Mouse (Mus musculus): Measurements from ENCODE around the gene Ptpn1. TPM values are rescaled to one million over a fixed set of nuclear protein-coding genes. Genes with fewer than 3 reads are reported as not detected.

The Ptpn1 gene
- polyA plus RNA-seq, 1 experiment from 2014 or later = 87.3 TPM

- Histone ChIP-seq H3K4me2 (ENCODE audit: low read length) (no peak overlapping the region), H3K9ac (replicated peaks; ENCODE audit: low read depth, low read length) (no peak overlapping the region), H3K36me3 (ENCODE audit: control insufficient read depth, insufficient read depth) (no peaks in the 10 kb centered on the region), H3K4me1 (replicated peaks; ENCODE audit: control insufficient read depth, insufficient read depth, low read length) (no peaks in the 10 kb centered on the region), H3K9me3 (ENCODE audit: control insufficient read depth, low read length) (no peaks in the 10 kb centered on the region), H3K27ac (ENCODE audit: low read length) (no peak overlapping the region), H3K4me3 (replicated peaks; ENCODE audit: low read length) (no peak overlapping the region), H3K27me3 (replicated peaks; ENCODE audit: control insufficient read depth, insufficient read depth, low read length) (no peaks in the 10 kb centered on the region)
- 52% methylated on average over 1 of the region's 1 CpGs for WGBS
- no peak for ATAC-seq
These were observed 12.8 kb upstream of the Ptpn1 start for GRCm38 (mm10) chr2:167919081-167919480.

GRCm38 (mm10) chr2:167920041-167920440 is 11.8 kb upstream of the Ptpn1 start:
- Histone ChIP-seq H3K4me2 (ENCODE audit: low read length) (no peak overlapping the region), H3K9ac (replicated peaks; ENCODE audit: low read depth, low read length) (no peak overlapping the region), H3K27ac (ENCODE audit: low read length) (no peak overlapping the region), H3K4me1 (replicated peaks; ENCODE audit: control insufficient read depth, insufficient read depth, low read length) (peaks cover 6% of the 10 kb centered on the region), H3K27me3 (replicated peaks; ENCODE audit: control insufficient read depth, insufficient read depth, low read length) (no peaks in the 10 kb centered on the region), H3K9me3 (ENCODE audit: control insufficient read depth, low read length) (no peaks in the 10 kb centered on the region), H3K36me3 (ENCODE audit: control insufficient read depth, insufficient read depth) (no peaks in the 10 kb centered on the region), H3K4me3 (replicated peaks; ENCODE audit: low read length) (no peak overlapping the region)
- WGBS = 77% methylated on average over 11 of the region's 11 CpGs
- ATAC-seq = no peak

DNA sequence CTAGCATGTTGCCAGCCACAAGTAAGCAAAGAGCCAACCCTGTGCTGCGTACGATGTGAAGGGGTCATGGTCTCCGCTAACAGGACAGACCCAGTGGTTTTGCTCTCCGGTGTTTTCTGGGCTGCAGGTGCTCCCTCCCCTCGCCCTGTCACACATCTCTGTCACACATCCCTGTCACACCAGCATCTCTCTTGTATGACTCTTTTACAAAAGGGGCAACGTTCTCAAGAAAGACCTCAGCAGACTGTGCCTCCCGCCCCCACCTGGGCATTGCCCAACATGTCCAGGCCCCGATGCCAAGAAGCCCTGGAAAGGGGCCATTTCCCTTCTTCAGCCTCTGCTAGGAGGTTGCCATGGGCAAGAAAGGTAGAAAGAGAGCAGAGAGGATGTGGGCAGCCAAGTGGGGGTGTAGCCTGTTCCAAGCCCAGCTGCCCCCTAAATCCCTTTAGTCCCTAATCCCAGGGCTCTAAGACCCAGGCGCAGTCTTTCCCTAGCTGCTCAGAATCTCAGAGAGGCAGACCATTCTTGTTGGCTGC is 10.8 kb upstream of the Ptpn1 start:
- no peaks in the 10 kb centered on the region for H3K9me3 ChIP-seq (ENCODE audit: control insufficient read depth, low read length)
- 79% methylated on average over 9 of the region's 9 CpGs for WGBS
- H3K4me3 ChIP-seq (replicated peaks; ENCODE audit: low read length) = no peak overlapping the region
- peaks cover 10% of the 10 kb centered on the region for H3K4me1 ChIP-seq (replicated peaks; ENCODE audit: control insufficient read depth, insufficient read depth, low read length)
- no peak overlapping the region for H3K27ac ChIP-seq (ENCODE audit: low read length)
- H3K4me2 ChIP-seq (ENCODE audit: low read length) = no peak overlapping the region
- no peak for ATAC-seq
- no peaks in the 10 kb centered on the region for H3K36me3 ChIP-seq (ENCODE audit: control insufficient read depth, insufficient read depth)
- no peaks in the 10 kb centered on the region for H3K27me3 ChIP-seq (replicated peaks; ENCODE audit: control insufficient read depth, insufficient read depth, low read length)
- no peak overlapping the region for H3K9ac ChIP-seq (replicated peaks; ENCODE audit: low read depth, low read length)

DNA sequence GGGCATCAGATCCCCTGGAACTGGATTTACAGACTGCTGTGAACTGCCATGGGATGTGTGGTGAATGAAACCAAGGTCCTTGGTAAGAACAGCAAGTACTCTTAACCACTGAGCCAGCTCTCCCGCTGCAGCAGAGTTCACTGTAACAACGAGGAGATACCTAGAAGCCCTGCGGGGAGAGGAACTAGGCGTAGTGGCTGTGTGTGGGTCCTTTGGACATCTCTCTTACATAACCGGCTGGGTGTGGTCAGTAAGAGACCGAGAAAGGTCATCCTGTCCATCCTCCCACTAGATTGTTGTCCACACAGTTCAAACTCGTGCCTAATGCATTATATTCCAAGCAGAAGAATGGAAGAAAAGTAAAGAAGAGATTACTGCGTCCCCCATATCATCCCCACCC is 10.0 kb upstream of the Ptpn1 start:
- Histone ChIP-seq H3K4me3 (replicated peaks; ENCODE audit: low read length) (no peak overlapping the region), H3K4me1 (replicated peaks; ENCODE audit: control insufficient read depth, insufficient read depth, low read length) (peaks cover 10% of the 10 kb centered on the region), H3K27me3 (replicated peaks; ENCODE audit: control insufficient read depth, insufficient read depth, low read length) (no peaks in the 10 kb centered on the region), H3K27ac (ENCODE audit: low read length) (no peak overlapping the region), H3K9ac (replicated peaks; ENCODE audit: low read depth, low read length) (no peak overlapping the region), H3K9me3 (ENCODE audit: control insufficient read depth, low read length) (no peaks in the 10 kb centered on the region), H3K36me3 (ENCODE audit: control insufficient read depth, insufficient read depth) (no peaks in the 10 kb centered on the region), H3K4me2 (ENCODE audit: low read length) (no peak overlapping the region)
- ATAC-seq = no peak
- WGBS = 85% methylated on average over 8 of the region's 8 CpGs

DNA sequence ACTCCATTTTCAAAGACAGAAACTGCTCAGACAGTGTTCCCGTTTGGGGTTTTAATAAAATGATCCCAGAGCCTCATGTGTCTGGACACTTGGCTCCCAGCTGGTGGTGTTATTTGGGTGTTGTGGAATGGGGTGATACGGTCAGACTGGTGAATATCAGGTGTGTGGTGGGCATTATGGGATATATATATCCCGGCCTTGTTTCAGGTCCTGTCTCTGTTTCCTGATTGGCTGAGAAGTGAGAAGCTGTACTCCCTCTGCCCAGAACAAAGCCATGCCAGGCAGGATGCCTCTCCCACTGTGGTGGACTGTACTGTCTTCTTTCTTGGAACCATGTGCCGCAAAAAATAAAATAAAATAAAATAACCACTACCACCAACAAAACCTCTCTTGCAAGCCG is 7.8 kb upstream of the Ptpn1 start:
- no peak for ATAC-seq

GRCm38 (mm10) chr2:167924803-167925604 is 6.9 kb upstream of the Ptpn1 start:
- 1% methylated on average over 29 of the region's 29 CpGs for WGBS
- ATAC-seq = peak; percentile 67
- Histone ChIP-seq H3K4me2 (ENCODE audit: low read length) (peak overlapping the region; percentile 85), H3K4me3 (replicated peaks; ENCODE audit: low read length) (peak overlapping the region; percentile 49), H3K9ac (replicated peaks; ENCODE audit: low read depth, low read length) (peak overlapping the region; percentile 42), H3K27ac (ENCODE audit: low read length) (peak overlapping the region; percentile 24; the same call in 1 of the 2 replicates), H3K4me1 (replicated peaks; ENCODE audit: control insufficient read depth, insufficient read depth, low read length) (peaks cover 10% of the 10 kb centered on the region), H3K9me3 (ENCODE audit: control insufficient read depth, low read length) (no peaks in the 10 kb centered on the region), H3K27me3 (replicated peaks; ENCODE audit: control insufficient read depth, insufficient read depth, low read length) (no peaks in the 10 kb centered on the region), H3K36me3 (ENCODE audit: control insufficient read depth, insufficient read depth) (no peaks in the 10 kb centered on the region)

More for the DNA sequence above, 7.8 kb upstream of the Ptpn1 start:
- WGBS = 83% methylated on average over 5 of the region's 5 CpGs
- Histone ChIP-seq H3K4me2 (ENCODE audit: low read length) (no peak overlapping the region), H3K27me3 (replicated peaks; ENCODE audit: control insufficient read depth, insufficient read depth, low read length) (no peaks in the 10 kb centered on the region), H3K36me3 (ENCODE audit: control insufficient read depth, insufficient read depth) (no peaks in the 10 kb centered on the region), H3K4me3 (replicated peaks; ENCODE audit: low read length) (no peak overlapping the region), H3K27ac (ENCODE audit: low read length) (no peak overlapping the region), H3K9ac (replicated peaks; ENCODE audit: low read depth, low read length) (no peak overlapping the region), H3K9me3 (ENCODE audit: control insufficient read depth, low read length) (no peaks in the 10 kb centered on the region), H3K4me1 (replicated peaks; ENCODE audit: control insufficient read depth, insufficient read depth, low read length) (peaks cover 10% of the 10 kb centered on the region)

GRCm38 (mm10) chr2:167925841-167926800 is 5.7 kb upstream of the Ptpn1 start:
- 86% methylated on average over 11 of the region's 11 CpGs for WGBS
- Histone ChIP-seq H3K9ac (replicated peaks; ENCODE audit: low read depth, low read length) (no peak overlapping the region), H3K9me3 (ENCODE audit: control insufficient read depth, low read length) (no peaks in the 10 kb centered on the region), H3K27me3 (replicated peaks; ENCODE audit: control insufficient read depth, insufficient read depth, low read length) (no peaks in the 10 kb centered on the region), H3K4me3 (replicated peaks; ENCODE audit: low read length) (no peak overlapping the region), H3K4me1 (replicated peaks; ENCODE audit: control insufficient read depth, insufficient read depth, low read length) (peaks cover 10% of the 10 kb centered on the region), H3K36me3 (ENCODE audit: control insufficient read depth, insufficient read depth) (no peaks in the 10 kb centered on the region), H3K27ac (ENCODE audit: low read length) (no peak overlapping the region), H3K4me2 (ENCODE audit: low read length) (no peak overlapping the region)
- no peak for ATAC-seq

- Histone ChIP-seq H3K4me3 (replicated peaks; ENCODE audit: low read length) (no peak overlapping the region), H3K4me2 (ENCODE audit: low read length) (no peak overlapping the region), H3K9ac (replicated peaks; ENCODE audit: low read depth, low read length) (no peak overlapping the region), H3K4me1 (replicated peaks; ENCODE audit: control insufficient read depth, insufficient read depth, low read length) (peaks cover 17% of the 10 kb centered on the region), H3K27ac (ENCODE audit: low read length) (no peak overlapping the region), H3K27me3 (replicated peaks; ENCODE audit: control insufficient read depth, insufficient read depth, low read length) (no peaks in the 10 kb centered on the region), H3K36me3 (ENCODE audit: control insufficient read depth, insufficient read depth) (no peaks in the 10 kb centered on the region), H3K9me3 (ENCODE audit: control insufficient read depth, low read length) (no peaks in the 10 kb centered on the region)
- WGBS = 79% methylated on average over 4 of the region's 4 CpGs
- no peak for ATAC-seq
These were observed 3.8 kb upstream of the Ptpn1 start for GRCm38 (mm10) chr2:167928002-167928526.

- Histone ChIP-seq H3K4me1 (replicated peaks; ENCODE audit: control insufficient read depth, insufficient read depth, low read length) (peaks cover 26% of the 10 kb centered on the region), H3K9ac (replicated peaks; ENCODE audit: low read depth, low read length) (no peak overlapping the region), H3K27me3 (replicated peaks; ENCODE audit: control insufficient read depth, insufficient read depth, low read length) (no peaks in the 10 kb centered on the region), H3K36me3 (ENCODE audit: control insufficient read depth, insufficient read depth) (no peaks in the 10 kb centered on the region), H3K4me2 (ENCODE audit: low read length) (no peak overlapping the region), H3K4me3 (replicated peaks; ENCODE audit: low read length) (no peak overlapping the region), H3K27ac (ENCODE audit: low read length) (no peak overlapping the region), H3K9me3 (ENCODE audit: control insufficient read depth, low read length) (no peaks in the 10 kb centered on the region)
- ATAC-seq = no peak
- WGBS = 84% methylated on average over 3 of the region's 3 CpGs
These were observed 2.9 kb upstream of the Ptpn1 start for GRCm38 (mm10) chr2:167928972-167929371.

All from forebrain, embryonic 16.5 days (tissue).